Mouse (Mus musculus): ENCODE measurements around the gene Krt80. TPM values are rescaled to one million over a fixed set of nuclear protein-coding genes. Genes with fewer than 3 reads are reported as not detected.

The Krt80 gene
- total RNA-seq, 2 experiments from 2014 or later, result 2.9 to 3.9 TPM

GRCm38 (mm10) chr15:101372131-101372977, 2.4 kb upstream of the Krt80 start:
- TF ChIP-seq CTCF (IDR thresholded peaks at IDR 0.05), result no peak
- DNase-seq (ENCODE audit: extremely low spot score in 1 of 2, low spot score in 2 of 2), result no peak
- no peak overlapping the region for H3K4me3 ChIP-seq
- intact Hi-C loops (cut with DNase I), result no loop called here
- peak overlapping the region; percentile 21; the same call in 1 of the 2 replicates for H3K27ac ChIP-seq

- TF ChIP-seq CTCF (IDR thresholded peaks at IDR 0.05), result no peak
- DNase-seq (ENCODE audit: extremely low spot score in 1 of 2, low spot score in 2 of 2), result no peak
- intact Hi-C loops (cut with DNase I), result no loop called here
- Histone ChIP-seq H3K27ac (no peak overlapping the region), H3K4me3 (no peak overlapping the region)
Measured at GRCm38 (mm10) chr15:101371141-101371985, 1.4 kb upstream of the Krt80 start.

- no peak overlapping the region for H3K27ac ChIP-seq
- DNase-seq (ENCODE audit: extremely low spot score in 1 of 2, low spot score in 2 of 2), result no peak
- H3K4me3 ChIP-seq, result no peak overlapping the region
- TF ChIP-seq CTCF (IDR thresholded peaks at IDR 0.05), result no peak
- intact Hi-C loops (cut with DNase I), result no loop called here
Measured at GRCm38 (mm10) chr15:101369382-101370100, 421 bp downstream of the Krt80 start.

- TF ChIP-seq CTCF (IDR thresholded peaks at IDR 0.05), result no peak
- H3K4me3 ChIP-seq, result no peak overlapping the region
- intact Hi-C loops (cut with DNase I), result no loop called here
Measured at GRCm38 (mm10) chr15:101368502-101369381, 1.2 kb downstream of the Krt80 start.

GRCm38 (mm10) chr15:101368015-101368414, 1.9 kb downstream of the Krt80 start:
- no peak for DNase-seq (ENCODE audit: extremely low spot score in 1 of 2, low spot score in 2 of 2)
- intact Hi-C loops (cut with DNase I), result no loop called here
- no peak overlapping the region for H3K27ac ChIP-seq
- H3K4me3 ChIP-seq, result no peak overlapping the region
- no peak for TF ChIP-seq CTCF (IDR thresholded peaks at IDR 0.05)

More at GRCm38 (mm10) chr15:101368502-101369381, 1.2 kb downstream of the Krt80 start:
- no peak overlapping the region for H3K27ac ChIP-seq
- no peak for DNase-seq (ENCODE audit: extremely low spot score in 1 of 2, low spot score in 2 of 2)

GRCm38 (mm10) chr15:101367497-101367896, 2.5 kb downstream of the Krt80 start:
- intact Hi-C loops (cut with DNase I), result no loop called here
- no peak for DNase-seq (ENCODE audit: extremely low spot score in 1 of 2, low spot score in 2 of 2)
- H3K27ac ChIP-seq, result no peak overlapping the region
- TF ChIP-seq CTCF (IDR thresholded peaks at IDR 0.05), result no peak
- H3K4me3 ChIP-seq, result no peak overlapping the region

GRCm38 (mm10) chr15:101366926-101367325, 3.0 kb downstream of the Krt80 start:
- intact Hi-C loops (cut with DNase I), result no loop called here
- TF ChIP-seq CTCF (IDR thresholded peaks at IDR 0.05), result no peak
- Histone ChIP-seq H3K4me3 (no peak overlapping the region), H3K27ac (no peak overlapping the region)
- DNase-seq (ENCODE audit: extremely low spot score in 1 of 2, low spot score in 2 of 2), result no peak

GRCm38 (mm10) chr15:101366482-101366881, 3.5 kb downstream of the Krt80 start:
- Histone ChIP-seq H3K4me3 (no peak overlapping the region), H3K27ac (no peak overlapping the region)
- no peak for DNase-seq (ENCODE audit: extremely low spot score in 1 of 2, low spot score in 2 of 2)
- intact Hi-C loops (cut with DNase I), result no loop called here
- no peak for TF ChIP-seq CTCF (IDR thresholded peaks at IDR 0.05)

GRCm38 (mm10) chr15:101365721-101366120, 4.2 kb downstream of the Krt80 start:
- Histone ChIP-seq H3K4me3 (no peak overlapping the region), H3K27ac (no peak overlapping the region)
- no peak for TF ChIP-seq CTCF (IDR thresholded peaks at IDR 0.05)
- intact Hi-C loops (cut with DNase I), result no loop called here
- no peak for DNase-seq (ENCODE audit: extremely low spot score in 1 of 2, low spot score in 2 of 2)

GRCm38 (mm10) chr15:101364891-101365671, 4.9 kb downstream of the Krt80 start:
- Histone ChIP-seq H3K4me3 (no peak overlapping the region), H3K27ac (no peak overlapping the region)
- no peak for DNase-seq (ENCODE audit: extremely low spot score in 1 of 2, low spot score in 2 of 2)
- TF ChIP-seq CTCF (IDR thresholded peaks at IDR 0.05), result no peak
- intact Hi-C loops (cut with DNase I), result no loop called here

All from left cerebral cortex, adult 2 months (tissue).